Mouse (Mus musculus) embryonic facial prominence, embryonic 10.5 days (tissue): Measurements from ENCODE around the gene Cdk14. TPM values are rescaled to one million over a fixed set of nuclear protein-coding genes. Genes with fewer than 3 reads are reported as not detected.
"Not testable (repeated sequence)": the region's sequence is repeated elsewhere in the genome, so short reads cannot be mapped to it uniquely, and the experiment has no call there.

Experiments
- DNase-seq: peaks from one replicate; pipeline ENCODE4 v3.0.0-alpha.2; 2017; ENCODE audit warnings: low spot score
- H3K27ac ChIP-seq: fragments of 300-500 bp; sonication (generic); replicated peaks from 2 replicates; pipeline ENCODE4 v1.5.1; 2016; ENCODE audit warnings: mild to moderate bottlenecking
- H3K27me3 ChIP-seq: fragments of 300-500 bp; sonication (generic); replicated peaks from 2 replicates; pipeline ENCODE4 v1.6.1; 2016; ENCODE audit warnings: low read depth, mild to moderate bottlenecking; ENCODE audit not compliant: poor library complexity, severe bottlenecking
- H3K36me3 ChIP-seq: fragments of 300-500 bp; sonication (generic); replicated peaks from 2 replicates; pipeline ENCODE4 v1.6.1; 2016; ENCODE audit warnings: mild to moderate bottlenecking, moderate library complexity
- H3K4me1 ChIP-seq: fragments of 300-500 bp; sonication (generic); 2 replicates; pipeline ENCODE4 v1.6.1; 2016
- H3K4me3 ChIP-seq: fragments of 300-500 bp; sonication (generic); 2 replicates; pipeline ENCODE4 v1.5.1; 2016; ENCODE audit warnings: mild to moderate bottlenecking, moderate library complexity
- H3K9me3 ChIP-seq: fragments of 300-500 bp; sonication (generic); 2 replicates; pipeline ENCODE4 v1.6.1; 2016; ENCODE audit warnings: mild to moderate bottlenecking
- WGBS: fragments of 180-500 bp; shearing (Covaris S2); methylation state at CpG from one replicate; pipeline ENCODE4 v1.1.7; 2016; 5-methylcytosine and 5-hydroxymethylcytosine counted together
- polyA plus RNA-seq: library from polyadenylated mRNA; unstranded; fragments of >200 nt; fragmentation: Nextera tagmentation; extraction: Ambion mirVana; gene quantifications from 2 replicates; pipeline ENCODE4 v1.2.1, GENCODE M21; 2016

The Cdk14 gene
- polyA plus RNA-seq, 1 experiment from 2014 or later: 18.3 TPM

GRCm38 (mm10) chr5:5242704-5243103 is 177.4 kb downstream of the Cdk14 start:
- no peak overlapping the region for H3K4me3 ChIP-seq
- H3K4me1 ChIP-seq: no peaks in the 10 kb centered on the region
- H3K27me3 ChIP-seq: no peaks in the 10 kb centered on the region
- peaks cover 4% of the 10 kb centered on the region for H3K9me3 ChIP-seq
- H3K27ac ChIP-seq: no peak overlapping the region
- WGBS: 94% methylated on average over 5 of the region's 5 CpGs
- DNase-seq: no peak
- peaks cover 13% of the 10 kb centered on the region for H3K36me3 ChIP-seq

- H3K27me3 ChIP-seq: no peaks in the 10 kb centered on the region
- 90% methylated on average over 6 of the region's 6 CpGs for WGBS
- H3K4me3 ChIP-seq: no peak overlapping the region
- H3K9me3 ChIP-seq: peaks cover 11% of the 10 kb centered on the region
- no peaks in the 10 kb centered on the region for H3K4me1 ChIP-seq
- no peak overlapping the region for H3K27ac ChIP-seq
- H3K36me3 ChIP-seq: peaks cover 14% of the 10 kb centered on the region
- no peak for DNase-seq
These were observed 179.0 kb downstream of the Cdk14 start for GRCm38 (mm10) chr5:5241088-5241487.

GRCm38 (mm10) chr5:5240121-5240520 is 180.0 kb downstream of the Cdk14 start:
- no peak for DNase-seq
- Histone ChIP-seq H3K27me3 (no peaks in the 10 kb centered on the region), H3K9me3 (peaks cover 11% of the 10 kb centered on the region), H3K27ac (no peak overlapping the region), H3K36me3 (peaks cover 14% of the 10 kb centered on the region), H3K4me1 (no peaks in the 10 kb centered on the region), H3K4me3 (no peak overlapping the region)
- 91% methylated on average over 3 of the region's 3 CpGs for WGBS

- not testable (repeated sequence) for H3K27me3 ChIP-seq, H3K4me1 ChIP-seq, DNase-seq, H3K27ac ChIP-seq, H3K4me3 ChIP-seq
- 95% methylated on average over 10 of the region's 10 CpGs for WGBS
- peaks cover 11% of the 10 kb centered on the region for H3K9me3 ChIP-seq
- H3K36me3 ChIP-seq: peaks cover 22% of the 10 kb centered on the region
These were observed 185.2 kb downstream of the Cdk14 start for GRCm38 (mm10) chr5:5234935-5235334.

- Histone ChIP-seq H3K27me3 (no peaks in the 10 kb centered on the region), H3K4me3 (no peak overlapping the region), H3K4me1 (no peaks in the 10 kb centered on the region), H3K27ac (no peak overlapping the region), H3K9me3 (no peaks in the 10 kb centered on the region), H3K36me3 (peaks cover 8% of the 10 kb centered on the region; the same call in 1 of the 2 replicates)
- no peak for DNase-seq
- 89% methylated on average over 4 of the region's 4 CpGs for WGBS
These were observed 193.1 kb downstream of the Cdk14 start for GRCm38 (mm10) chr5:5226966-5227365.

GRCm38 (mm10) chr5:5211780-5212135 is 208.4 kb downstream of the Cdk14 start:
- WGBS: 73% methylated on average over 1 of the region's 1 CpGs
- Histone ChIP-seq H3K27me3 (no peaks in the 10 kb centered on the region), H3K9me3 (no peaks in the 10 kb centered on the region), H3K36me3 (no peaks in the 10 kb centered on the region), H3K4me1 (no peaks in the 10 kb centered on the region), H3K27ac (no peak overlapping the region), H3K4me3 (no peak overlapping the region)
- DNase-seq: no peak

GRCm38 (mm10) chr5:5211034-5211779 is 208.9 kb downstream of the Cdk14 start:
- Histone ChIP-seq H3K36me3 (no peaks in the 10 kb centered on the region), H3K27ac (no peak overlapping the region), H3K9me3 (no peaks in the 10 kb centered on the region), H3K4me3 (no peak overlapping the region), H3K27me3 (no peaks in the 10 kb centered on the region), H3K4me1 (no peaks in the 10 kb centered on the region)
- DNase-seq: no peak
- 76% methylated on average over 7 of the region's 7 CpGs for WGBS

- no peak overlapping the region for H3K27ac ChIP-seq
- no peak for DNase-seq
- H3K4me3 ChIP-seq: no peak overlapping the region
- no peaks in the 10 kb centered on the region for H3K27me3 ChIP-seq
- H3K4me1 ChIP-seq: no peaks in the 10 kb centered on the region
- no peaks in the 10 kb centered on the region for H3K36me3 ChIP-seq
- H3K9me3 ChIP-seq: no peaks in the 10 kb centered on the region
- 91% methylated on average over 4 of the region's 4 CpGs for WGBS
These were observed 212.1 kb downstream of the Cdk14 start for GRCm38 (mm10) chr5:5208016-5208415.

- H3K27ac ChIP-seq: no peak overlapping the region
- WGBS: 86% methylated on average over 9 of the region's 9 CpGs
- H3K9me3 ChIP-seq: no peaks in the 10 kb centered on the region
- no peak for DNase-seq
- no peaks in the 10 kb centered on the region for H3K4me1 ChIP-seq
- H3K4me3 ChIP-seq: no peak overlapping the region
- no peaks in the 10 kb centered on the region for H3K27me3 ChIP-seq
- no peaks in the 10 kb centered on the region for H3K36me3 ChIP-seq
These were observed 214.1 kb downstream of the Cdk14 start for GRCm38 (mm10) chr5:5206012-5206411.

- Histone ChIP-seq H3K4me1 (peaks cover 4% of the 10 kb centered on the region; the same call in 1 of the 2 replicates), H3K27me3 (no peaks in the 10 kb centered on the region), H3K36me3 (peaks cover 3% of the 10 kb centered on the region; the same call in 1 of the 2 replicates), H3K9me3 (no peaks in the 10 kb centered on the region), H3K27ac (no peak overlapping the region), H3K4me3 (no peak overlapping the region)
- no peak for DNase-seq
- WGBS: 97% methylated on average over 5 of the region's 5 CpGs
These were observed 225.4 kb downstream of the Cdk14 start for GRCm38 (mm10) chr5:5194562-5195221.

- no peaks in the 10 kb centered on the region for H3K27me3 ChIP-seq
- no peak overlapping the region for H3K27ac ChIP-seq
- DNase-seq: no peak
- H3K4me3 ChIP-seq: no peak overlapping the region
- 85% methylated on average over 1 of the region's 1 CpGs for WGBS
- no peaks in the 10 kb centered on the region for H3K36me3 ChIP-seq
- H3K4me1 ChIP-seq: peaks cover 4% of the 10 kb centered on the region; the same call in 1 of the 2 replicates
- no peaks in the 10 kb centered on the region for H3K9me3 ChIP-seq
These were observed 230.5 kb downstream of the Cdk14 start for GRCm38 (mm10) chr5:5189590-5189989.

- H3K36me3 ChIP-seq: no peaks in the 10 kb centered on the region
These were observed 233.9 kb downstream of the Cdk14 start for GRCm38 (mm10) chr5:5185987-5186742.

More at GRCm38 (mm10) chr5:5185987-5186742, 233.9 kb downstream of the Cdk14 start:
- no peaks in the 10 kb centered on the region for H3K27me3 ChIP-seq
- 92% methylated on average over 3 of the region's 3 CpGs for WGBS
- H3K9me3 ChIP-seq: no peaks in the 10 kb centered on the region
- DNase-seq: no peak
- H3K4me3 ChIP-seq: no peak overlapping the region
- no peak overlapping the region for H3K27ac ChIP-seq
- H3K4me1 ChIP-seq: no peaks in the 10 kb centered on the region
